Mouse (Mus musculus) E14TG2a.4 (cell line): Measurements from ENCODE around the gene Scimp.

ENCODE experiments used
- H3K27me3 ChIP-seq: 2 replicates; pipeline ENCODE4 v1.6.1; 2014; ENCODE audit warnings: low read length, control low read depth; ENCODE audit not compliant: insufficient read depth
- H3K36me3 ChIP-seq: 2 replicates; pipeline ENCODE4 v1.6.1; 2014; ENCODE audit warnings: low read length, control low read depth; ENCODE audit not compliant: insufficient read depth
- H3K4me1 ChIP-seq: replicated peaks from 2 replicates; pipeline ENCODE4 v1.6.1; 2014; ENCODE audit warnings: low read depth, low read length, control low read depth
- H3K4me3 ChIP-seq: replicated peaks from 2 replicates; pipeline ENCODE4 v1.5.1; 2014; ENCODE audit warnings: mild to moderate bottlenecking, low read length
- H3K9me3 ChIP-seq: 2 replicates; pipeline ENCODE4 v1.6.1; 2014; ENCODE audit warnings: low read length, control low read depth
- CTCF ChIP-seq: conservative IDR thresholded peaks from 2 replicates; pipeline ENCODE4 v1.5.1; 2014; ENCODE audit warnings: low read length
- NANOG ChIP-seq: IDR thresholded peaks from 2 replicates; pipeline ENCODE4 v1.6.1; 2014; ENCODE audit warnings: borderline replicate concordance, low read length, mixed read lengths
- POU5F1 ChIP-seq: IDR thresholded peaks from 2 replicates; pipeline ENCODE4 v1.6.1; 2014; ENCODE audit warnings: low read length, borderline replicate concordance

Gene Scimp

GRCm38 (mm10) chr11:70754958-70755357 is 57.4 kb downstream of the Scimp start:
- Histone ChIP-seq H3K27me3 (peaks cover 4% of the 10 kb centered on the region; the same call in 1 of the 2 replicates), H3K36me3 (no peaks in the 10 kb centered on the region), H3K9me3 (no peaks in the 10 kb centered on the region), H3K4me1 (peaks cover 11% of the 10 kb centered on the region), H3K4me3 (no peak overlapping the region)
- no peak for TF ChIP-seq POU5F1
- no peak for TF ChIP-seq CTCF
- TF ChIP-seq NANOG = no peak

- no peaks in the 10 kb centered on the region for H3K9me3 ChIP-seq
- TF ChIP-seq POU5F1 (no peak), NANOG (no peak), CTCF (no peak)
- H3K27me3 ChIP-seq = peaks cover 4% of the 10 kb centered on the region; the same call in 1 of the 2 replicates
- H3K4me3 ChIP-seq = no peak overlapping the region
- no peaks in the 10 kb centered on the region for H3K36me3 ChIP-seq
- H3K4me1 ChIP-seq = peaks cover 11% of the 10 kb centered on the region
These were observed 57.9 kb downstream of the Scimp start for GRCm38 (mm10) chr11:70754476-70754875.

- H3K9me3 ChIP-seq = peaks cover 8% of the 10 kb centered on the region
- no peaks in the 10 kb centered on the region for H3K36me3 ChIP-seq
- peaks cover 4% of the 10 kb centered on the region; the same call in 1 of the 2 replicates for H3K27me3 ChIP-seq
- peaks cover 11% of the 10 kb centered on the region for H3K4me1 ChIP-seq
- no peak for TF ChIP-seq CTCF
- no peak for TF ChIP-seq POU5F1
- TF ChIP-seq NANOG = no peak
- no peak overlapping the region for H3K4me3 ChIP-seq
These were observed 59.2 kb downstream of the Scimp start for GRCm38 (mm10) chr11:70753146-70753545.

- Histone ChIP-seq H3K36me3 (no peaks in the 10 kb centered on the region), H3K4me1 (peaks cover 11% of the 10 kb centered on the region), H3K4me3 (no peak overlapping the region), H3K9me3 (peaks cover 8% of the 10 kb centered on the region), H3K27me3 (peaks cover 4% of the 10 kb centered on the region; the same call in 1 of the 2 replicates)
- TF ChIP-seq POU5F1 = no peak
- no peak for TF ChIP-seq NANOG
- TF ChIP-seq CTCF = no peak
These were observed 59.9 kb downstream of the Scimp start for GRCm38 (mm10) chr11:70752337-70753017.

DNA sequence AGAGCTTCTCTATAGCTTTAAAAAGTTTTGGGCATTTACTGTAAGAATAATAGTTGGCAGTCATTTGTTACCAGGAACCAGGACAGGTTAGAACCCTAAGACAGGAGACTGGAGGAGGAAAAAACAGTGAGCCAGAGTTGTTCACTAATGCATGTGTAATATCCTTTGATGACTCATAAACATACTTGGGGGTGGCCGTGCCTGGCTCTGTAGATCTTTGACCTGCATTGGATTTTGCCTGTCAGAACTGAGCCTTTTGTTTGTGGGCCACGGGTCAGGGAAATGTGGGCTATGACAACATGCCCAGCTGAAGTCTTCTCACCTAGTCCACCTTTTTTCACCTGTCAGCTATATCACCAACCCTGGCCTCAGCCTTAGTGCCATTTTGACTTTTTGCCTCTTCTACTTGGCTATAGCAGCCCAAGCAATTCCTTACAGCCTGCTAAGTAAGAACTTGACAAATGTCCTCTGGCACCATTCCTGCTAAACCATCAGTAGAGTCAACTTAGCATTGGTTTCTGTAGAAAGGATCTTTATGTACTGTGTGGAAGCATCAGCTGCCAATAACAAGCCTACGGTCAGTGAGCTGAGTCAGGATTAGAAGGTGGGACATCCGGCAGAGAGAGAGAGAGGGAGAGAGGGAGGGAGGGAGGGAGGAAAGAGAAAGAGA is 64.4 kb downstream of the Scimp start:
- Histone ChIP-seq H3K27me3 (peaks cover 4% of the 10 kb centered on the region; the same call in 1 of the 2 replicates), H3K9me3 (peaks cover 8% of the 10 kb centered on the region), H3K4me1 (peaks cover 12% of the 10 kb centered on the region), H3K36me3 (no peaks in the 10 kb centered on the region), H3K4me3 (no peak overlapping the region)
- TF ChIP-seq POU5F1 = no peak

DNA sequence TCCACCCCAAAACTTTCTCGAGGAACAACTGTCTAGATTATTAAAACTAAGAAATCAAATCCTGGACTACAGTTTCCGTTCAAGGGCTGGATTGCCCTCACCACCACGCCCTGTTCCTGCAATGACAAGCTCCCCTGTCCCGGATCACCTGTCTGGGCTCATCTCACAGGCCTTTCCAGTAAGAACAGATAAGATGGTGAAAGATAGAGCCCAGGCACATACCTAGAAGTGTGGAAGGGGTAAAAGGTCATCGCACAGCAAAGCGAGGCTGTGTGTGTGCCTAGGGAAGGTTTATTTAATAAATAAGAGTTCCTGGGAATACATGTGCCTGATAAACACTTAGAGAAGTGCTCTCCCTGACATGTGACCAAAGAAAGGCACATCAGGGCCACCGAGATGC is 66.8 kb downstream of the Scimp start:
- H3K27me3 ChIP-seq = no peaks in the 10 kb centered on the region
- no peak overlapping the region for H3K4me3 ChIP-seq
- peaks cover 8% of the 10 kb centered on the region for H3K9me3 ChIP-seq
- H3K4me1 ChIP-seq = peaks cover 12% of the 10 kb centered on the region
- no peaks in the 10 kb centered on the region for H3K36me3 ChIP-seq
- TF ChIP-seq NANOG (no peak), POU5F1 (no peak)

DNA sequence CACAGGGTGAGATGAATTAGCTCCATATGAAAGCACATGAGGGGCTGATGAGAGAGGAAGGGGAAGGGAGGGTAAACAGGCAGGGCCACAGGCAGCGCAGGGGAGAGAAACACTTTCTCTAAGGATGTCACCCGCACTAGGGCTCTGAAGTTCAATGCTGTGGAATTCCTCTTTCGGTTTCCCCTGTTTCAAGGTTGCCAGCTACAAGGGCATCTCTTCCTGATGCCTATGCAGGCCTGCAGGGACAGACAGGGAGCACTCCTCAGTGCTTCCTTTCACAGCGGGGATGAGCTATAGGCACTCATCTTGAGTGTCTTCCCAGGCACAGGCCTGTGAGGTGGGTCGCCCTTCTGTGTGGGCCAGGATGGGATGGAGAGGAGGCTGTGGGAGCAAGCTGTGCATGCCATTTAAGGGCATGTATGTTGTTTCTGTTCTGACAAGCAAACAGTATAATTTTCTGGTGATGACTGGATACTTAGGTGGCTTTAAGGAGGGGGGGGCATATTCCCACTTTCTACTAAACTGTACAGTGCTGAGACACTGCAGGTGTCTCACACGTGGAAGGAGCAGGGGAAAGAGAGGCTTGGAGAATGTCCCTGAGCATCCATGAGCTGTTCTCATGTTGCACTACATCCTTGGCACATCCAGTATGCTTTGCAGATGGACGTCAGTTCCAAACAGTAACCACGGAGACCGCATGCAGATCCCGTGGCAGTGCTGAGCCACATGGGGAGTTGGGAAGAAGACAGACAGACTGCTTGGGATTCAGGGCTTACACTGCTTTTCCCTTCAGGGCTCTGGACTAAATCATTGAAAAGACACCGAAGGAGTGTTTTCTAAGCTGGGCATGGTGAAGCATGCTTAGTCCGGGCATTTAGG is 69.6 kb downstream of the Scimp start:
- Histone ChIP-seq H3K36me3 (no peaks in the 10 kb centered on the region), H3K9me3 (no peaks in the 10 kb centered on the region), H3K4me1 (peaks cover 18% of the 10 kb centered on the region), H3K4me3 (no peak overlapping the region), H3K27me3 (peaks cover 7% of the 10 kb centered on the region; the same call in 1 of the 2 replicates)
- no peak for TF ChIP-seq POU5F1
- TF ChIP-seq CTCF = no peak
- TF ChIP-seq NANOG = no peak

DNA sequence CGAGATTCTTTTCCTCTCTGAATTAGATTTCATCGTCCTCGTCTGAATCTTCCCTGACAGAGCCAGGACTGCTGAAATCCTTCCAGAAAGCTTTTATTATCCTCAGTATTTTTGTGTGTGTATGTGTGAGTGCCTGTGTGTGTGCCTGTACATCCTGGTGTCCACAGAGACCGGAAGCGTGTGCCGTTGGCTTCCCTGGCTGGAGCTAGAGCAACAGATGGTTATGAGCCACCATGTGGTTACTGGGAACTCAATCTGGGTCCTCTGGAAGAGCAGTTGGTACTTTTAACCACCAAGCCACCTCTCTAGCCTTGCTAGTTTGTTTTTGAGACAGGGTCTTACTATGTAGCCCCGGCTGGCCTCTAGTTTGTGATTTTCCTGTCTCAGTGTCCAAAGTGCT is 70.3 kb downstream of the Scimp start:
- peaks cover 7% of the 10 kb centered on the region; the same call in 1 of the 2 replicates for H3K27me3 ChIP-seq
- no peaks in the 10 kb centered on the region for H3K9me3 ChIP-seq
- TF ChIP-seq CTCF = no peak
- TF ChIP-seq NANOG = no peak
- TF ChIP-seq POU5F1 = no peak
- peaks cover 18% of the 10 kb centered on the region for H3K4me1 ChIP-seq
- H3K36me3 ChIP-seq = no peaks in the 10 kb centered on the region
- H3K4me3 ChIP-seq = no peak overlapping the region
